Mouse (Mus musculus) erythroid progenitor cell, adult 5-6 weeks (primary cell): Measurements from ENCODE around the gene Olfr1192-ps1. TPM values are rescaled to one million over a fixed set of nuclear protein-coding genes. Genes with fewer than 3 reads are reported as not detected.
"Not testable (repeated sequence)": the region's sequence is repeated elsewhere in the genome, so short reads cannot be mapped to it uniquely, and the experiment has no call there.

ENCODE experiments used
- ATAC-seq: replicated peaks from 2 replicates; pipeline ENCODE4 v1.8.0; 2016; ENCODE audit warnings: moderate number of reproducible peaks, mild to moderate bottlenecking, moderate TSS enrichment, inconsistent platforms; ENCODE audit not compliant: poor library complexity, low FRiP score, severe bottlenecking
- total RNA-seq, 2 experiments: library from RNA; stranded (forward) in 1 of 2; stranded (reverse) in 1 of 2; fragments of 150-400 nt in 1 of 2; fragments of 186-747, 209-891 nt in 1 of 2; gene quantifications; 2 replicates each; pipeline versions ENCODE4 v1.2.3 to v1.2.4; 2015 to 2017; ENCODE audit warnings: low replicate concordance in 2 of 2

The Olfr1192-ps1 gene
- total RNA-seq (2015; ENCODE audit: low replicate concordance) (not detected in 2 replicates), total RNA-seq (2017; ENCODE audit: low replicate concordance) (not detected in 2 replicates)

- no peak for ATAC-seq
These were observed at the start of gene Olfr1192-ps1 for GRCm38 (mm10) chr2:88648209-88648608. Gene Olfr1192-ps1, plus strand, starts transcription at chr2:88648509.

- ATAC-seq, result not testable (repeated sequence)
These were observed 8.1 kb upstream of the Olfr1192-ps1 start, which contains the start of gene Olfr1191-ps1 for GRCm38 (mm10) chr2:88640242-88640641. Gene Olfr1191-ps1, plus strand, starts transcription at chr2:88640542.

GRCm38 (mm10) chr2:88675328-88675727 lies 27.0 kb downstream of the Olfr1192-ps1 start, which contains the start of gene Olfr1193:
Gene Olfr1193, plus strand, starts transcription at chr2:88675628.
- not testable (repeated sequence) for ATAC-seq

GRCm38 (mm10) chr2:88689087-88689486 lies 40.8 kb downstream of the Olfr1192-ps1 start, which contains the start of gene Olfr1195:
Gene Olfr1195, minus strand, starts transcription at chr2:88689187.
- no peak for ATAC-seq

- no peak for ATAC-seq
These were observed 56.2 kb downstream of the Olfr1192-ps1 start, which contains the start of gene Olfr1196 for GRCm38 (mm10) chr2:88704497-88704896. Gene Olfr1196, minus strand, starts transcription at chr2:88704597.

Other genes starting within 250 kb of the Olfr1192-ps1 start
- not detected in 2 replicates for gene Olfr1179, start 242.1 kb upstream of the Olfr1192-ps1 start, total RNA-seq (2015; ENCODE audit: low replicate concordance)
- not detected in 2 replicates for gene Olfr1179, start 242.1 kb upstream of the Olfr1192-ps1 start, total RNA-seq (2017; ENCODE audit: low replicate concordance)
- gene Olfr1180, start 229.4 kb upstream of the Olfr1192-ps1 start, total RNA-seq (2015; ENCODE audit: low replicate concordance), result not detected in 2 replicates
- not detected in 2 replicates for gene Olfr1180, start 229.4 kb upstream of the Olfr1192-ps1 start, total RNA-seq (2017; ENCODE audit: low replicate concordance)
- gene Olfr1181, start 222.3 kb upstream of the Olfr1192-ps1 start, total RNA-seq (2015; ENCODE audit: low replicate concordance), result not detected in 2 replicates
- gene Olfr1181, start 222.3 kb upstream of the Olfr1192-ps1 start, total RNA-seq (2017; ENCODE audit: low replicate concordance), result not detected in 2 replicates
- not detected in 2 replicates for gene Gm13757, start 199.4 kb upstream of the Olfr1192-ps1 start, total RNA-seq (2015; ENCODE audit: low replicate concordance)
- gene Gm13757, start 199.4 kb upstream of the Olfr1192-ps1 start, total RNA-seq (2017; ENCODE audit: low replicate concordance), result not detected in 2 replicates
- gene Olfr1183, start 193.6 kb upstream of the Olfr1192-ps1 start, total RNA-seq (2015; ENCODE audit: low replicate concordance), result not detected in 2 replicates
- gene Olfr1183, start 193.6 kb upstream of the Olfr1192-ps1 start, total RNA-seq (2017; ENCODE audit: low replicate concordance), result not detected in 2 replicates
- gene Olfr1184, start 164.9 kb upstream of the Olfr1192-ps1 start, total RNA-seq (2015; ENCODE audit: low replicate concordance), result not detected in 2 replicates
- gene Olfr1184, start 164.9 kb upstream of the Olfr1192-ps1 start, total RNA-seq (2017; ENCODE audit: low replicate concordance), result not detected in 2 replicates
- not detected in 2 replicates for gene Olfr1185-ps1, start 155.2 kb upstream of the Olfr1192-ps1 start, total RNA-seq (2015; ENCODE audit: low replicate concordance)
- gene Olfr1185-ps1, start 155.2 kb upstream of the Olfr1192-ps1 start, total RNA-seq (2017; ENCODE audit: low replicate concordance), result not detected in 2 replicates
- gene Olfr1186, start 130.0 kb upstream of the Olfr1192-ps1 start, total RNA-seq (2015; ENCODE audit: low replicate concordance), result not detected in 2 replicates
- gene Olfr1186, start 130.0 kb upstream of the Olfr1192-ps1 start, total RNA-seq (2017; ENCODE audit: low replicate concordance), result not detected in 2 replicates
- not detected in 2 replicates for gene Olfr1188, start 91.6 kb upstream of the Olfr1192-ps1 start, total RNA-seq (2015; ENCODE audit: low replicate concordance)
- not detected in 2 replicates for gene Olfr1188, start 91.6 kb upstream of the Olfr1192-ps1 start, total RNA-seq (2017; ENCODE audit: low replicate concordance)
- not detected in 2 replicates for gene Olfr1189, start 62.1 kb upstream of the Olfr1192-ps1 start, total RNA-seq (2015; ENCODE audit: low replicate concordance)
- not detected in 2 replicates for gene Olfr1189, start 62.1 kb upstream of the Olfr1192-ps1 start, total RNA-seq (2017; ENCODE audit: low replicate concordance)
- not detected in 2 replicates for gene Olfr1191-ps1, start 8.0 kb upstream of the Olfr1192-ps1 start, total RNA-seq (2015; ENCODE audit: low replicate concordance)
- gene Olfr1191-ps1, start 8.0 kb upstream of the Olfr1192-ps1 start, total RNA-seq (2017; ENCODE audit: low replicate concordance), result not detected in 2 replicates
- gene Olfr1193, start 27.1 kb downstream of the Olfr1192-ps1 start, total RNA-seq (2015; ENCODE audit: low replicate concordance), result not detected in 2 replicates
- gene Olfr1193, start 27.1 kb downstream of the Olfr1192-ps1 start, total RNA-seq (2017; ENCODE audit: low replicate concordance), result not detected in 2 replicates
- not detected in 2 replicates for gene Olfr1195, start 40.7 kb downstream of the Olfr1192-ps1 start, total RNA-seq (2015; ENCODE audit: low replicate concordance)
- not detected in 2 replicates for gene Olfr1195, start 40.7 kb downstream of the Olfr1192-ps1 start, total RNA-seq (2017; ENCODE audit: low replicate concordance)
- gene Olfr1196, start 56.1 kb downstream of the Olfr1192-ps1 start, total RNA-seq (2015; ENCODE audit: low replicate concordance), result not detected in 2 replicates
- not detected in 2 replicates for gene Olfr1196, start 56.1 kb downstream of the Olfr1192-ps1 start, total RNA-seq (2017; ENCODE audit: low replicate concordance)
- gene Olfr1197, start 83.9 kb downstream of the Olfr1192-ps1 start, total RNA-seq (2015; ENCODE audit: low replicate concordance), result not detected in 2 replicates
- gene Olfr1197, start 83.9 kb downstream of the Olfr1192-ps1 start, total RNA-seq (2017; ENCODE audit: low replicate concordance), result not detected in 2 replicates
- not detected in 2 replicates for gene Olfr1198, start 102.9 kb downstream of the Olfr1192-ps1 start, total RNA-seq (2015; ENCODE audit: low replicate concordance)
- not detected in 2 replicates for gene Olfr1198, start 102.9 kb downstream of the Olfr1192-ps1 start, total RNA-seq (2017; ENCODE audit: low replicate concordance)
- not detected in 2 replicates for gene Olfr1199, start 112.0 kb downstream of the Olfr1192-ps1 start, total RNA-seq (2015; ENCODE audit: low replicate concordance)
- gene Olfr1199, start 112.0 kb downstream of the Olfr1192-ps1 start, total RNA-seq (2017; ENCODE audit: low replicate concordance), result not detected in 2 replicates
- not detected in 2 replicates for gene Olfr1200, start 122.0 kb downstream of the Olfr1192-ps1 start, total RNA-seq (2015; ENCODE audit: low replicate concordance)
- gene Olfr1200, start 122.0 kb downstream of the Olfr1192-ps1 start, total RNA-seq (2017; ENCODE audit: low replicate concordance), result not detected in 2 replicates
- gene Olfr1201, start 144.5 kb downstream of the Olfr1192-ps1 start, total RNA-seq (2015; ENCODE audit: low replicate concordance), result not detected in 2 replicates
- not detected in 2 replicates for gene Olfr1201, start 144.5 kb downstream of the Olfr1192-ps1 start, total RNA-seq (2017; ENCODE audit: low replicate concordance)
- not detected in 2 replicates for gene Olfr1202, start 166.0 kb downstream of the Olfr1192-ps1 start, total RNA-seq (2015; ENCODE audit: low replicate concordance)
- not detected in 2 replicates for gene Olfr1202, start 166.0 kb downstream of the Olfr1192-ps1 start, total RNA-seq (2017; ENCODE audit: low replicate concordance)
- not detected in 2 replicates for gene Olfr1205, start 181.2 kb downstream of the Olfr1192-ps1 start, total RNA-seq (2015; ENCODE audit: low replicate concordance)
- gene Olfr1205, start 181.2 kb downstream of the Olfr1192-ps1 start, total RNA-seq (2017; ENCODE audit: low replicate concordance), result not detected in 2 replicates
- not detected in 2 replicates for gene Olfr1204, start 200.8 kb downstream of the Olfr1192-ps1 start, total RNA-seq (2015; ENCODE audit: low replicate concordance)
- not detected in 2 replicates for gene Olfr1204, start 200.8 kb downstream of the Olfr1192-ps1 start, total RNA-seq (2017; ENCODE audit: low replicate concordance)
- gene Olfr1206, start 214.7 kb downstream of the Olfr1192-ps1 start, total RNA-seq (2015; ENCODE audit: low replicate concordance), result not detected in 2 replicates
- not detected in 2 replicates for gene Olfr1206, start 214.7 kb downstream of the Olfr1192-ps1 start, total RNA-seq (2017; ENCODE audit: low replicate concordance)